Mouse (Mus musculus) limb, embryonic 14.5 days (tissue): ENCODE results near the gene Aarsd1. TPM values are rescaled to one million over a fixed set of nuclear protein-coding genes. Genes with fewer than 3 reads are reported as not detected.
"Not testable (repeated sequence)": the region's sequence is repeated elsewhere in the genome, so short reads cannot be mapped to it uniquely, and the experiment has no call there.

Experiments
- ATAC-seq: fragments of 200-750 bp; cut with Nextera tagmentation; 2 replicates; pipeline ENCODE4 v1.8.0; 2017; ENCODE audit warnings: low read depth, moderate number of reproducible peaks, moderate TSS enrichment; ENCODE audit not compliant: low FRiP score
- DNase-seq: peaks from one replicate; pipeline ENCODE4 v3.0.0-alpha.2; 2015; ENCODE audit warnings: low spot score
- H3K27ac ChIP-seq: fragments of 300-500 bp; sonication (generic); replicated peaks from 2 replicates; pipeline ENCODE4 v1.5.1; 2014; ENCODE audit warnings: low read depth, mild to moderate bottlenecking, low read length, moderate library complexity, mixed read lengths
- H3K27me3 ChIP-seq: fragments of 300-500 bp; sonication (generic); 2 replicates; pipeline ENCODE4 v1.6.1; 2014; ENCODE audit warnings: low read length, mixed read lengths; ENCODE audit not compliant: control insufficient read depth, insufficient read depth
- H3K36me3 ChIP-seq: fragments of 300-500 bp; sonication (generic); 2 replicates; pipeline ENCODE4 v1.6.1; 2014; ENCODE audit warnings: mild to moderate bottlenecking, low read length, moderate library complexity, mixed read lengths; ENCODE audit not compliant: control insufficient read depth, insufficient read depth
- H3K4me1 ChIP-seq: fragments of 300-500 bp; sonication (generic); 2 replicates; pipeline ENCODE4 v1.6.1; 2014; ENCODE audit warnings: antibody characterized with exemption, low read length, mixed read lengths; ENCODE audit not compliant: control insufficient read depth, insufficient read depth
- H3K4me2 ChIP-seq: fragments of 300-500 bp; sonication (generic); replicated peaks from 2 replicates; pipeline ENCODE4 v1.6.1; 2014; ENCODE audit warnings: low read depth, mild to moderate bottlenecking, low read length, moderate library complexity; ENCODE audit not compliant: severe bottlenecking
- H3K4me3 ChIP-seq: fragments of 300-500 bp; sonication (generic); replicated peaks from 2 replicates; pipeline ENCODE4 v1.5.1; 2014; ENCODE audit warnings: low read length
- H3K9ac ChIP-seq: fragments of 300-500 bp; sonication (generic); 2 replicates; pipeline ENCODE4 v1.6.1; 2014; ENCODE audit warnings: mild to moderate bottlenecking, low read depth, low read length, moderate library complexity; ENCODE audit not compliant: severe bottlenecking
- H3K9me3 ChIP-seq: fragments of 300-500 bp; sonication (generic); 2 replicates; pipeline ENCODE4 v1.6.1; 2016; ENCODE audit warnings: low read length; ENCODE audit not compliant: control insufficient read depth
- POLR2A ChIP-seq: fragments of 200-500 bp; IDR thresholded peaks from 2 replicates; pipeline ENCODE4 v1.8.0; 2012; ENCODE audit warnings: inconsistent platforms, mild to moderate bottlenecking, moderate library complexity, borderline replicate concordance; ENCODE audit not compliant: insufficient read depth, insufficient read length; ENCODE audit errors: extremely low read depth
- WGBS: fragments of 180-500 bp; shearing (Covaris S2); extraction: QIAGEN DNeasy Blood & Tissue Kit; methylation state at CpG from one replicate; pipeline ENCODE4 v1.1.7; 2014; 5-methylcytosine and 5-hydroxymethylcytosine counted together
- polyA plus RNA-seq, 2 experiments: library from polyadenylated mRNA; depleted of rRNA in 1 of 2; stranded (reverse) in 1 of 2; unstranded in 1 of 2; fragments of >200 nt; fragmentation: Nextera tagmentation in 1 of 2; extraction: Ambion mirVana in 1 of 2; gene quantifications; 2 replicates each; pipeline versions ENCODE4 v1.2.1 to v1.2.3; 2012 to 2014

The Aarsd1 gene
- polyA plus RNA-seq, 2 experiments: 41.1 to 63.2 TPM

GRCm38 (mm10) chr11:101447786-101448185 is 30.4 kb upstream of the Aarsd1 start:
- WGBS: 82% methylated on average over 5 of the region's 5 CpGs
- TF ChIP-seq POLR2A: no peak
- Histone ChIP-seq H3K27ac (no peak overlapping the region), H3K4me3 (no peak overlapping the region), H3K9me3 (no peaks in the 10 kb centered on the region), H3K27me3 (no peaks in the 10 kb centered on the region), H3K4me1 (peaks cover 8% of the 10 kb centered on the region), H3K36me3 (peaks cover 29% of the 10 kb centered on the region), H3K4me2 (peak overlapping the region; percentile 37; the same call in 1 of the 2 replicates), H3K9ac (no peak overlapping the region)
- DNase-seq: no peak
- no peak for ATAC-seq

DNA sequence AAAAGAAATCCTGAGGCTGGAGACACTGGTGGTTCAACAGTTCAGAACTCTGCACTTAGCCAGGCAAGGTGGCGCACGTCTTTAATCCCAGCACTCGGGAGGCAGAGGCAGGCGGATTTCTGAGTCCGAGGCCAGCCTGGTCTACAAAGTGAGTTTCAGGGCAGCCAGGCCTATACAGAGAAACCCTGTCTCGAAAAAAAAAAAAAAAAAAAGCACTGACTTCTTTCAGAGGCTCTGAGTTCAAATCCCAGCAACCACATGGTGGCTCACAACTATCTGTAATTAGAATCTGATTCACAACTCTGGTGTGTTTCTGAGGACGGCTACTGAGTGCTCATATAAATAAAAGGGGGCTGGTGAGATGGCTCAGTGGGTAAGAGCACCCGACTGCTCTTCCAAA is 29.4 kb upstream of the Aarsd1 start:
- H3K4me3 ChIP-seq, H3K27ac ChIP-seq, H3K4me2 ChIP-seq, ATAC-seq, DNase-seq, H3K4me1 ChIP-seq, H3K9ac ChIP-seq, H3K9me3 ChIP-seq, H3K27me3 ChIP-seq: not testable (repeated sequence)
- 91% methylated on average over 8 of the region's 8 CpGs for WGBS
- H3K36me3 ChIP-seq: peaks cover 29% of the 10 kb centered on the region

DNA sequence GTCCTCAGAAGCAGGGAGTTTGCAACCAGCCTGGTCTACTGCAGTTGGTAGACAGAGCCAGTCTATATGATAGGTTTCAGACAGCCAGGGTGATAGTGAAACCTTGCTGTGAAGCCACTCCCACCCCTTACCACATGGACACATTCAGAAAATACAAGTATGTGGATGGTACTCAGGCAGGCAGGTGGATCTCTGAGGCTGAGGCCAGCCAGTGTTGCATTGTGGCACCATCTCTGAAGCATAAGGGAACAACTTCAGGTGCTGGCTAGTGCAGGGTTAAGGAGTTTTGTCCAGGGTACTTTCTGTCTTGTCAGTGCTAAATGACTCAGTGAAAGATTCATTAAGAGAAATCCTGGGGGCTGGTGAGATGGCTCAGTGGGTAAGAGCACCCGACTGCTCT is 28.9 kb upstream of the Aarsd1 start:
- Histone ChIP-seq H3K27me3 (no peaks in the 10 kb centered on the region), H3K27ac (no peak overlapping the region)
- WGBS: 92% methylated on average over 1 of the region's 1 CpGs

DNA sequence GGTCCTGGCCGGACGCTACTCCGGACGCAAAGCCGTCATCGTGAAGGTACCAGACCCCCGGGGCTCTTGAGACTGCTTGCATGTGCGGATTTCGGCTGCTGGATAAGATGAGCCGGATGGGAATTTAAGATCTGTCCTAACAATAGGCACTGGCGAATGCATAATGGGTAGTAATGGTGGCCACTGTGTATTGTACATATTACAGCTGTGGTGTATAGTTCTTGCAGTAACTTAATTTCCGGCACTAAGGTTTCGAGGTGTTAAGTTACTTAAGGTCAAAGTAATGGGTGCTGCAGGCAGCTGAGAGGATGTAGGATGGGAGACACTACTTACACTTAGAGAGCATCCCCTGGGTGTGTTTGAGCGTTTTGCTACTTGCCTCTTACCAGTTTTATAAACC is 25.3 kb upstream of the Aarsd1 start:
- peaks cover 29% of the 10 kb centered on the region for H3K36me3 ChIP-seq
- H3K27me3 ChIP-seq: no peaks in the 10 kb centered on the region
- peaks cover 8% of the 10 kb centered on the region for H3K4me1 ChIP-seq
- ATAC-seq (no peak), DNase-seq (no peak)
- peak overlapping the region; percentile 97 for H3K9ac ChIP-seq
- H3K27ac ChIP-seq: peak overlapping the region; percentile 95
- TF ChIP-seq POLR2A: no peak
- H3K4me3 ChIP-seq: peak overlapping the region; percentile 81
- H3K9me3 ChIP-seq: no peaks in the 10 kb centered on the region
- WGBS: 2% methylated on average over 14 of the region's 14 CpGs
- H3K4me2 ChIP-seq: peak overlapping the region; percentile 82

More for the DNA sequence above, 28.9 kb upstream of the Aarsd1 start:
- Histone ChIP-seq H3K36me3 (peaks cover 29% of the 10 kb centered on the region), H3K9me3 (no peaks in the 10 kb centered on the region), H3K9ac (no peak overlapping the region), H3K4me2 (no peak overlapping the region), H3K4me3 (no peak overlapping the region), H3K4me1 (peaks cover 8% of the 10 kb centered on the region)
- TF ChIP-seq POLR2A: no peak
- ATAC-seq (no peak), DNase-seq (no peak)

DNA sequence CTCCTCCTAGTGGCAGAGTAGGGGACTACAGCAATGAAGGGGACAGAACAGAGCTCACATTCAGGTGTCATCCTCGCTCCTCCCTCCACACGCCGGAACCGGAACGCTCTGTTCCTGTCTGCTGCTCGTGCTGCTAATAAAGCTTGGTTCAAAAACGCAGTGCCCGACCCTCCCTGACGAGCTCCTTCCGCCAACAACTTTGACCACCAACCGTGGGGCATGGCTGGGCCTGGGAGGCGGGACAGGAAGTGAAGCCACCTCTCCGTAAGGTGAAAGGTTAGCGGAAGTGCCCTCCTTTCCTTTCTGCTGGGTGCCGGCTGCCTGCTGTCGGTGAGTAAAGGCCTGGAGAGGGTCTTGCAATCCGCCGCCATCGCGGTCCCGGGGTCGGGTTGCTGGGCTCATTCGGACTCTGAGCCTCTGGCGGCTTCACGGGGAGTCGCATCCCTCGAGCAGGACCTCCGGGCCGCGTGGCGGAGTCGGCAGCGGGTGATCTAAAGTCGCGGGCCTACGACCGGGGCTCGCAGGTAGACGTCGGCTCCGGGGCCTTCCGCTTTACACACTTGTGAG is 24.8 kb upstream of the Aarsd1 start, which contains the start of gene Rpl27:
Rpl27 (plus strand) TSS at position 172 of the 567 bp plus-strand sequence.
- Histone ChIP-seq H3K9ac (peak within 1 kb of the TSS; percentile 97), H3K4me1 (peaks cover 8% of the 10 kb centered on the region), H3K4me3 (peak within 1 kb of the TSS; percentile 81), H3K27ac (peak within 1 kb of the TSS; percentile 95), H3K4me2 (peak within 1 kb of the TSS; percentile 82), H3K36me3 (peaks cover 29% of the 10 kb centered on the region), H3K9me3 (no peaks in the 10 kb centered on the region), H3K27me3 (no peaks in the 10 kb centered on the region)
- ATAC-seq (peak; percentile 97), DNase-seq (peak; percentile 99)
- TF ChIP-seq POLR2A: 0 out of 2 replicates have a peak, but pooled peaks have one; percentile 29
- under 1% methylated on average over 42 of the region's 42 CpGs for WGBS

- H3K27me3 ChIP-seq, H3K27ac ChIP-seq, H3K4me1 ChIP-seq, DNase-seq, H3K9ac ChIP-seq, ATAC-seq, H3K9me3 ChIP-seq: not testable (repeated sequence)
- Histone ChIP-seq H3K4me2 (peak overlapping the region; percentile 47), H3K4me3 (peak overlapping the region; percentile 81), H3K36me3 (peaks cover 29% of the 10 kb centered on the region)
- WGBS: 37% methylated on average over 14 of the region's 15 CpGs
Measured at GRCm38 (mm10) chr11:101441450-101442126, 24.2 kb upstream of the Aarsd1 start.

GRCm38 (mm10) chr11:101438006-101438405 is 20.6 kb upstream of the Aarsd1 start:
- not testable (repeated sequence) for DNase-seq, H3K4me2 ChIP-seq, H3K9me3 ChIP-seq, ATAC-seq, H3K27ac ChIP-seq, H3K9ac ChIP-seq, H3K27me3 ChIP-seq, H3K4me3 ChIP-seq, H3K4me1 ChIP-seq
- peaks cover 30% of the 10 kb centered on the region for H3K36me3 ChIP-seq
- WGBS: 54% methylated on average over 3 of the region's 3 CpGs
